Mouse (Mus musculus) lung, postnatal 0 days (tissue): ENCODE results near the gene Arhgap5.

Source experiments
- CTCF ChIP-seq: IDR thresholded peaks from 2 replicates; pipeline ENCODE4 v1.5.1; 2016; ENCODE audit warnings: antibody characterized with exemption, mild to moderate bottlenecking
- EP300 ChIP-seq: IDR thresholded peaks from 2 replicates; pipeline ENCODE4 v1.6.1; 2016; ENCODE audit warnings: antibody characterized with exemption, mild to moderate bottlenecking, control low read depth

DNA sequence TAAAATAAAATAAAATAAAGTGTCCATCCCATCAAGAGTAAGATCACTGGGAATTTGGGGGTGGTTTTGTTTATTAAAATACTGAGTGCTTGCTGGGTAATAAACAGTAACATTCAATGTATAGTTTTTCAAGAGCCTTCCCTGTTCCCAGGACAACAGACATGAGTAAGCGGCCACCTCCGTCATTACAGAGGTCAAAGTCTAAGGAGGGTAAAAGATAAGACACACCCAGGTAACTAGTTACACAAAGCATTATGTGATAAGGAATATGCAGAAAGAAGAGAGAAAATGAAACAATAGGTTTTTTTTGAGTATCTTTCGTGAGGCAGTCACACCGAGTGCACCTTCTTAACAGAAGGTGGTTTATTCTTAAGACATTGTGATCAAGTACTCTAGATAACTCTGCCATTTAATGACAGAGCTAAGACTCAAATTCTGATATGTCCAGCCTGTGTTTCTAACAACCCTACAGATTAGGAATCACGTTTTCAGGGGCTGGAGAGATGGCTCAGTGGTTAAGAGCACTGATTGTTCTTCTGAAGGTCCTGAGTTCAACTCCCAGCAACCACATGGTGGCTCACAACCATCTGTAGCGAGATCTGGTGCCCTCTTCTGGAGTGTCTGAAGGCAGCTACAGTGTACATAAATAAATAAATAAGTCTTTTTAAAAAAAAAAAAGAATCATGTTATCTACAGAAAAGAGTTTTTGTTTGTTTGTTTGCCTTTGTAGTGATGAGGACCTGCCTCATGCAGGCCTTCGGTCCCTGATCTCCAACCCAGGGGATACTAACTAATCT is 91.8 kb downstream of the Arhgap5 start:
- TF ChIP-seq CTCF (no peak), EP300 (no peak)
